In the genomic region with DNA sequence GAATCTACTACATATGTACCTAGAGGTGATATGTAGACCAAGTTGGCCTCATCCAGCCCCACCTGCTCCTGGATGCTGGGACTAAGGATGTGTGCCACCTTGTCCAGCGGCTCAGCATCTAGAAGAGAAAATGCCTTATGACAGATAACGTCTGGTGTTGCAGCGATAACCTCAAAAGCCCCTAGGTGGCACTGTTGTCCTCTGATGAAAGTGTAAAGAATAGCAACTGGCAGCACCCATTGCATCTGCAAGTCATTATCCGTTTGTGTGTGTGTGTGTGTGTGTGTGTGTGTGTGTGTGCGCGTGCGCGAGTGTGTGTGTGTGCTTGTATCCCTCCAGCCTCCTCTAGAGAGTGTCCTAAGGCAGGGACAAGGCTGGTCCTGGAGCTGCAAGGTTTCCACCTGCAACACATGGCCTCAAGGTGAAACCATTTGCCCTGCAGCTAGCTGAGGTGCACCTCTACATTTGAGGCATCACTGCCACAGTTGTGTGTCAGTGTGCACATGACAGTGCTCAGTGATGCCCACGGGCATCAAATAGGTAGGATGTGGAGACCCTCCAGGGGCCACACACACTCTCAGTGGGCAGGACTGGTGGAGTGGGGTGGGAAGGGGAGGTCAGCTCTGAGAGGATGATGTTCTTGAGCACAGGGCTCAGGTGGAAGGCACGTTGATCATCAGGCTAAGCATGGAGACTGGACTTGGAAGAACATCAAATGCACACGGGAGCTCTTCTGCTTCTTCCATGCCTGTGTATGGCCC, we compare ENCODE assay signal across 8 mouse cellular contexts. TPM values are rescaled to one million over a fixed set of nuclear protein-coding genes. Genes with fewer than 3 reads are reported as not detected.
A peak's percentile ranks its signal among the peaks of the same experiment; 100 is the strongest.
DNase-seq lines count a peak whose midpoint lies in the region; ATAC-seq lines count a peak whose summit lies in the region.

No protein-coding gene starts in this region.

- peak; percentile 95 for DNase-seq in 3T3-L1 (ENCODE audit: low read depth, low spot score)
- peak; percentile 63 for DNase-seq in adrenal gland, postnatal 25 days
- peak; percentile 71 to 85 for DNase-seq in heart, adult 18-20 months
- peak; percentile 50 to 71 for DNase-seq in kidney, adult 8-10 months
- peak; percentile 41 to 80 for DNase-seq in spleen, postnatal 10 days (ENCODE audit: low spot score in 2 of 2)

- H3K4me1 ChIP-seq in embryonic facial prominence, embryonic 13.5 days = peaks cover 4% of the 10 kb centered on the region; the same call in 1 of the 2 replicates
- peaks cover 4% of the 10 kb centered on the region for H3K4me1 ChIP-seq in limb, embryonic 12.5 days (replicated peaks)
- H3K4me1 ChIP-seq in midbrain, embryonic 15.5 days = peaks cover 5% of the 10 kb centered on the region

- H3K9ac ChIP-seq in embryonic facial prominence, embryonic 13.5 days = peak overlapping the region; percentile 36; the same call in 1 of the 2 replicates
- H3K9ac ChIP-seq in limb, embryonic 12.5 days (replicated peaks) = no peak overlapping the region
- H3K9ac ChIP-seq in midbrain, embryonic 15.5 days = no peak overlapping the region

- no peaks in the 10 kb centered on the region for H3K9me3 ChIP-seq in embryonic facial prominence, embryonic 13.5 days
- no peaks in the 10 kb centered on the region for H3K9me3 ChIP-seq in limb, embryonic 12.5 days
- no peaks in the 10 kb centered on the region for H3K9me3 ChIP-seq in midbrain, embryonic 15.5 days

- 25% methylated on average over 11 of the region's 11 CpGs for WGBS in embryonic facial prominence, embryonic 13.5 days
- 31% methylated on average over 11 of the region's 11 CpGs for WGBS in limb, embryonic 12.5 days
- WGBS in midbrain, embryonic 15.5 days = 31% methylated on average over 11 of the region's 11 CpGs

- H3K36me3 ChIP-seq in embryonic facial prominence, embryonic 13.5 days = peaks cover 14% of the 10 kb centered on the region
- peaks cover 30% of the 10 kb centered on the region for H3K36me3 ChIP-seq in limb, embryonic 12.5 days
- H3K36me3 ChIP-seq in midbrain, embryonic 15.5 days (replicated peaks) = peaks cover 7% of the 10 kb centered on the region; the same call in 1 of the 2 replicates

- no peak overlapping the region for H3K4me3 ChIP-seq in embryonic facial prominence, embryonic 13.5 days
- no peak overlapping the region for H3K4me3 ChIP-seq in limb, embryonic 12.5 days (replicated peaks)
- no peak overlapping the region for H3K4me3 ChIP-seq in midbrain, embryonic 15.5 days

- peak; percentile 72; the same call in 1 of the 2 replicates for ATAC-seq in embryonic facial prominence, embryonic 13.5 days (ENCODE audit: insufficient number of reproducible peaks, insufficient read depth, low FRiP score, low TSS enrichment, low read depth)
- ATAC-seq in limb, embryonic 12.5 days (ENCODE audit: insufficient number of reproducible peaks, insufficient read depth, low FRiP score, low TSS enrichment, low read depth) = peak; percentile 89
- peak; percentile 82 for ATAC-seq in midbrain, embryonic 15.5 days (replicated peaks)

- no peak overlapping the region for H3K27ac ChIP-seq in embryonic facial prominence, embryonic 13.5 days
- H3K27ac ChIP-seq in limb, embryonic 12.5 days = no peak overlapping the region
- H3K27ac ChIP-seq in midbrain, embryonic 15.5 days = 0 out of 2 replicates have a peak overlapping the region, but pooled peaks have one; percentile 24

- H3K4me2 ChIP-seq in embryonic facial prominence, embryonic 13.5 days = no peak overlapping the region
- no peak overlapping the region for H3K4me2 ChIP-seq in limb, embryonic 12.5 days
- no peak overlapping the region for H3K4me2 ChIP-seq in midbrain, embryonic 15.5 days

- H3K27me3 ChIP-seq in embryonic facial prominence, embryonic 13.5 days = no peaks in the 10 kb centered on the region
- H3K27me3 ChIP-seq in limb, embryonic 12.5 days = no peaks in the 10 kb centered on the region
- H3K27me3 ChIP-seq in midbrain, embryonic 15.5 days (replicated peaks) = no peaks in the 10 kb centered on the region

RNA-seq across cellular contexts. Expression of gene Klhl18, which starts 27.5 kb away (rescaled TPM):
- 11.9 and 12.1 TPM in 2 replicates for total RNA-seq in adrenal gland, postnatal 25 days (2021)
- polyA plus RNA-seq in embryonic facial prominence, embryonic 13.5 days (2015; fragmentation: Nextera tagmentation; extraction: Ambion mirVana) = 9.3 and 9.8 TPM in 2 replicates
- total RNA-seq in heart, adult 18-20 months (2021) = 10 to 100 TPM; 12.4 to 14.0 TPM
- polyA plus RNA-seq in limb, embryonic 12.5 days (2016; fragmentation: Nextera tagmentation; extraction: Ambion mirVana) = 7.8 and 9.6 TPM in 2 replicates
- polyA plus RNA-seq in midbrain, embryonic 15.5 days (2015; fragmentation: Nextera tagmentation; extraction: Ambion mirVana) = 27.9 and 29.0 TPM in 2 replicates

RNA-seq across cellular contexts. Expression of gene Kif9, which starts 27.7 kb away (rescaled TPM):
- total RNA-seq in adrenal gland, postnatal 25 days (2021) = 0.71 and 1.2 TPM in 2 replicates
- 0.86 and 1.4 TPM in 2 replicates for polyA plus RNA-seq in embryonic facial prominence, embryonic 13.5 days (2015; fragmentation: Nextera tagmentation; extraction: Ambion mirVana)
- total RNA-seq in heart, adult 18-20 months (2021) = 1 to 10 TPM in 1 of 2 experiments, under 1 TPM in 1; 0.27 to 1.3 TPM
- polyA plus RNA-seq in limb, embryonic 12.5 days (2016; fragmentation: Nextera tagmentation; extraction: Ambion mirVana) = 1.6 TPM in 2 replicates
- polyA plus RNA-seq in midbrain, embryonic 15.5 days (2015; fragmentation: Nextera tagmentation; extraction: Ambion mirVana) = 4.6 and 4.8 TPM in 2 replicates

RNA-seq across cellular contexts. Expression of gene Ngp, which starts 29.5 kb away (rescaled TPM):
- total RNA-seq in adrenal gland, postnatal 25 days (2021) = not detected in 2 replicates
- 1.1 and 7.4 TPM in 2 replicates for polyA plus RNA-seq in embryonic facial prominence, embryonic 13.5 days (2015; fragmentation: Nextera tagmentation; extraction: Ambion mirVana)
- not detected for total RNA-seq in heart, adult 18-20 months (2021)
- polyA plus RNA-seq in limb, embryonic 12.5 days (2016; fragmentation: Nextera tagmentation; extraction: Ambion mirVana) = 0.69 and 0.95 TPM in 2 replicates
- polyA plus RNA-seq in midbrain, embryonic 15.5 days (2015; fragmentation: Nextera tagmentation; extraction: Ambion mirVana) = 1.1 and 2.3 TPM in 2 replicates

RNA-seq across cellular contexts. Expression of gene Ptpn23, which starts 41.0 kb away (rescaled TPM):
- 72.2 and 89.7 TPM in 2 replicates for total RNA-seq in adrenal gland, postnatal 25 days (2021)
- polyA plus RNA-seq in embryonic facial prominence, embryonic 13.5 days (2015; fragmentation: Nextera tagmentation; extraction: Ambion mirVana) = 17.8 and 20.7 TPM in 2 replicates
- 10 to 100 TPM; 13.4 to 14.6 TPM for total RNA-seq in heart, adult 18-20 months (2021)
- 18.3 and 20.2 TPM in 2 replicates for polyA plus RNA-seq in limb, embryonic 12.5 days (2016; fragmentation: Nextera tagmentation; extraction: Ambion mirVana)
- polyA plus RNA-seq in midbrain, embryonic 15.5 days (2015; fragmentation: Nextera tagmentation; extraction: Ambion mirVana) = 25.8 and 27.8 TPM in 2 replicates
